Mouse (Mus musculus) heart, adult 2 months (tissue): Measurements from ENCODE around the gene Cpne1. TPM values are rescaled to one million over a fixed set of nuclear protein-coding genes. Genes with fewer than 3 reads are reported as not detected.

Experiments
- DNase-seq, 2 experiments: peaks; one replicate each; pipeline ENCODE4 v3.0.0; 2021
- H3K27ac ChIP-seq: fragments of 200-600 bp; 2 replicates; pipeline ENCODE4 v1.8.1; 2022
- H3K27me3 ChIP-seq: fragments of 200-500 bp; 2 replicates; pipeline ENCODE4 v1.6.1; 2012; ENCODE audit warnings: mild to moderate bottlenecking, low read length, inconsistent platforms, mixed read lengths; ENCODE audit not compliant: control insufficient read depth, insufficient read depth
- H3K36me3 ChIP-seq: fragments of 200-500 bp; 2 replicates; pipeline ENCODE4 v1.6.1; 2012; ENCODE audit warnings: low read length, inconsistent platforms; ENCODE audit not compliant: control insufficient read depth, insufficient read depth
- H3K4me1 ChIP-seq: fragments of 200-500 bp; 2 replicates; pipeline ENCODE4 v1.6.1; 2011; ENCODE audit warnings: low read length; ENCODE audit not compliant: control insufficient read depth, insufficient read depth
- H3K4me3 ChIP-seq: fragments of 200-600 bp; 2 replicates; pipeline ENCODE4 v1.8.1; 2022
- H3K79me2 ChIP-seq: fragments of 200-500 bp; replicated peaks from 2 replicates; pipeline ENCODE4 v1.6.1; 2012; ENCODE audit warnings: mild to moderate bottlenecking, inconsistent platforms, low read length, moderate library complexity, mixed read lengths; ENCODE audit not compliant: control insufficient read depth, insufficient read depth
- H3K9ac ChIP-seq: fragments of 200-500 bp; 2 replicates; pipeline ENCODE4 v1.6.1; 2012; ENCODE audit warnings: low read depth, mild to moderate bottlenecking, control low read depth, inconsistent platforms, low read length, mixed read lengths
- CTCF ChIP-seq: fragments of 200-600 bp; IDR thresholded peaks from 2 replicates; pipeline ENCODE4 v1.8.1; 2022; ENCODE audit warnings: antibody characterized with exemption, mild to moderate bottlenecking, moderate library complexity
- EP300 ChIP-seq: fragments of 200-500 bp; IDR thresholded peaks from 2 replicates; pipeline ENCODE4 v1.6.1; 2011; ENCODE audit warnings: low read depth, low read length, control low read depth; ENCODE audit not compliant: insufficient read depth
- POLR2A ChIP-seq: fragments of 200-500 bp; IDR thresholded peaks from 2 replicates; pipeline ENCODE4 v1.6.1; 2011; ENCODE audit warnings: mild to moderate bottlenecking, low read depth, low read length, control low read depth; ENCODE audit not compliant: insufficient read depth
- WGBS: fragments of 180-500 bp; shearing (Covaris S2); methylation state at CpG from one replicate; pipeline ENCODE4 v1.1.7; 2018; 5-methylcytosine and 5-hydroxymethylcytosine counted together
- intact Hi-C: fragments of 180-260 bp; cut with DNase I; formaldehyde crosslinking; loops from one replicate; pipeline ENCODE4 v1.15.1; 2025
- polyA plus RNA-seq: library from polyadenylated mRNA; depleted of rRNA; stranded (reverse); fragments of >200 nt; gene quantifications from 2 replicates; pipeline ENCODE4 v1.2.3, GENCODE M21; 2012; rRNA removed
- total RNA-seq, 2 experiments: library from RNA; stranded (reverse); gene quantifications; 2 replicates each; pipeline ENCODE4 v1.2.3; 2021

The Cpne1 gene
- total and polyA plus RNA-seq, 3 experiments, result 8.1 to 31.8 (median 12.2) TPM

DNA sequence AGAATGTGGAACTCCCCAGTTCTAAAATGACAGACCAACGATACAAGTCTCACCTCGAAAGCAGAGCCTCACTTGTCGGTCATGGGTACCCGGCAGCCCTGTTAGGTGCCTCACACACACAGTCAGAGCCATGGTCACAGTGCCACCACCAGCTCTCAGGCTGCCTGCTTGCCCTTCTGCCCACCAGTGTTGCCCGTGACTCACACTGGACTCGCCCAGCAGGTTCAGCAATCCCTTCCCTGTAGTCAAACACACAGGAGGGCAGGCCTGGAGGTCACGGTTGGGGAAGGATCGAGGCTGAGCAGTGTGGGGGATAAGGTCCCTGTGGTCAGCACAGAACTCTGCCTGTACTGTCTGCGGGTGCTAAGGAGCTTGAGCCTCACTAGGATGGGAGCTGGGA is 58.9 kb downstream of the Cpne1 start, which contains the start of gene Fer1l4:
Fer1l4 (minus strand) TSS at position 132 of the 400 bp plus-strand sequence.
- intact Hi-C loops, result no loop called here
- Histone ChIP-seq H3K27ac (no peak within 1 kb of the TSS), H3K4me1 (no peaks in the 10 kb centered on the region), H3K9ac (no peak within 1 kb of the TSS), H3K36me3 (no peaks in the 10 kb centered on the region), H3K79me2 (no peaks in the 10 kb centered on the region), H3K4me3 (no peak within 1 kb of the TSS), H3K27me3 (peaks cover 4% of the 10 kb centered on the region; the same call in 1 of the 2 replicates)
- TF ChIP-seq POLR2A, result no peak
- TF ChIP-seq EP300, result no peak
- no peak for TF ChIP-seq CTCF
- WGBS, result 83% methylated on average over 9 of the region's 9 CpGs
- DNase-seq, result no peak

GRCm38 (mm10) chr2:156047929-156048328 is 63.8 kb downstream of the Cpne1 start:
- DNase-seq, result no peak
- peaks cover 4% of the 10 kb centered on the region; the same call in 1 of the 2 replicates for H3K27me3 ChIP-seq
- H3K4me3 ChIP-seq, result no peak overlapping the region
- H3K79me2 ChIP-seq, result no peaks in the 10 kb centered on the region
- 18% methylated on average over 19 of the region's 19 CpGs for WGBS
- intact Hi-C loops, result no loop called here
- no peak for TF ChIP-seq CTCF
- H3K36me3 ChIP-seq, result no peaks in the 10 kb centered on the region
- no peak overlapping the region for H3K9ac ChIP-seq
- H3K4me1 ChIP-seq, result no peaks in the 10 kb centered on the region
- H3K27ac ChIP-seq, result no peak overlapping the region

DNA sequence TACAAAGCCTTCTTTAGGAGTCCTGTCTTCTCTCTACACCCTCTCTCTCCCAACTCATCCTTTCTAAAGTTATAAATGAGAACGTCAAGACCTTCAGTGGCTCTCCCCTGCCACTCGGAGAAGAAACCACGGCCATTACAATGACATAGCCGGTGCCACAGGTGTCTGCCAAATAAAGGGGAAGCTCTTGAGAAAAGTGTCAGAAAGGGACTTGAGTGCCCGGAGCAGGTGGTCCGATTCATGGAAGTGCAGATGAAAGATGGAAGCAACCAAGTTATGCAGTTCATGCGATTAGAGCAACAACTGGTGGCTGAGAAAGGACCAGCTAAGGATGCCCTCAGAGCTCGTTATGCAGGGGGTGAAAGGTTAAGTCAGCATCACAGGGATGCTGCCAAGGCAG is 68.9 kb downstream of the Cpne1 start:
- Histone ChIP-seq H3K27ac (no peak overlapping the region), H3K4me1 (no peaks in the 10 kb centered on the region), H3K79me2 (no peaks in the 10 kb centered on the region), H3K36me3 (no peaks in the 10 kb centered on the region), H3K4me3 (no peak overlapping the region), H3K27me3 (peaks cover under 1% of the 10 kb centered on the region; the same call in 1 of the 2 replicates), H3K9ac (no peak overlapping the region)
- 82% methylated on average over 8 of the region's 8 CpGs for WGBS
- intact Hi-C loops, result no loop called here
- TF ChIP-seq EP300 (no peak), CTCF (no peak), POLR2A (no peak)
- no peak for DNase-seq

GRCm38 (mm10) chr2:156039390-156039789 is 72.4 kb downstream of the Cpne1 start:
- TF ChIP-seq EP300 (no peak), CTCF (no peak), POLR2A (no peak)
- Histone ChIP-seq H3K4me1 (no peaks in the 10 kb centered on the region), H3K27ac (no peak overlapping the region), H3K36me3 (no peaks in the 10 kb centered on the region), H3K4me3 (no peak overlapping the region), H3K9ac (no peak overlapping the region), H3K27me3 (no peaks in the 10 kb centered on the region), H3K79me2 (no peaks in the 10 kb centered on the region)
- intact Hi-C loops, result no loop called here
- WGBS, result 77% methylated on average over 3 of the region's 3 CpGs
- no peak for DNase-seq

DNA sequence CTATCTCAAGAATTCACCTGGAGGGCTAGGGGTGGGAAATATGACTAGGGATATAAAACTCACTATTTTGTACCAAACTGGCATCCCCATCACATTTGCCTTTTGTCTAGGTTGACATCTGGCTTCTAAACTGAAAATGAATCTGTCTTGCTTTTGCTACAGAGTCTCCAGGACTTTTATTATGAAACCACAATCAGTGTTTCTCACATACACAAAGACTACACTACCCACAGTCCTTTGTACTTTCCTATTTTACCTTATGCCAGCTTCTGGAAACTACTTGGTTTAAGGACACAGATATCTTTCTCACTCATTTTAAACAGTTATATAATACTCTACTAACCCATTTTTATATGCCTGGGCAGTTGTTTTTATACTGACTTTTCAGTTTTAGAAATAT is 86.3 kb downstream of the Cpne1 start:
- H3K27ac ChIP-seq, result no peak overlapping the region
- no peaks in the 10 kb centered on the region for H3K36me3 ChIP-seq
- H3K4me1 ChIP-seq, result no peaks in the 10 kb centered on the region
- no peak for DNase-seq
- no peaks in the 10 kb centered on the region for H3K27me3 ChIP-seq
- no peak overlapping the region for H3K4me3 ChIP-seq
- H3K9ac ChIP-seq, result no peak overlapping the region
- intact Hi-C loops, result no loop called here
- TF ChIP-seq POLR2A (no peak), EP300 (no peak), CTCF (no peak)
- no peaks in the 10 kb centered on the region for H3K79me2 ChIP-seq

Other genes starting within 250 kb of the Cpne1 start
- 100 to 1,000 TPM; 268 to 270 TPM for gene Uqcc1, start 181.7 kb downstream of the Cpne1 start, total RNA-seq
- 144 and 246 TPM in 2 replicates for gene Uqcc1, start 181.7 kb downstream of the Cpne1 start, polyA plus RNA-seq
- gene Gm15557, start 171.2 kb downstream of the Cpne1 start, total RNA-seq, result not detected
- not detected in 2 replicates for gene Gm15557, start 171.2 kb downstream of the Cpne1 start, polyA plus RNA-seq
- not detected for gene Gdf5, start 166.6 kb downstream of the Cpne1 start, total RNA-seq
- gene Gdf5, start 166.6 kb downstream of the Cpne1 start, polyA plus RNA-seq, result 0.16 TPM in 1 of 2 replicates, not detected in the other
- gene Cep250, start 155.5 kb downstream of the Cpne1 start, total RNA-seq, result 1 to 10 TPM; 5.3 to 7.4 TPM
- gene Cep250, start 155.5 kb downstream of the Cpne1 start, polyA plus RNA-seq, result 2.8 and 5.0 TPM in 2 replicates
- under 1 TPM; 0.55 to 0.61 TPM for gene 6430550D23Rik, start 104.0 kb downstream of the Cpne1 start, total RNA-seq
- gene 6430550D23Rik, start 104.0 kb downstream of the Cpne1 start, polyA plus RNA-seq, result 0.78 and 2.2 TPM in 2 replicates
- 10 to 100 TPM; 60.1 to 67.5 TPM for gene Ergic3, start 103.9 kb downstream of the Cpne1 start, total RNA-seq
- 104 TPM in 2 replicates for gene Ergic3, start 103.9 kb downstream of the Cpne1 start, polyA plus RNA-seq
- not detected for gene Fer1l4, start 59.0 kb downstream of the Cpne1 start, total RNA-seq
- gene Fer1l4, start 59.0 kb downstream of the Cpne1 start, polyA plus RNA-seq, result 0.12 and 0.18 TPM in 2 replicates
- gene Spag4, start 46.8 kb downstream of the Cpne1 start, total RNA-seq, result 1 to 10 TPM in 1 of 2 experiments, under 1 TPM in 1; 0.99 to 1.8 TPM
- gene Spag4, start 46.8 kb downstream of the Cpne1 start, polyA plus RNA-seq, result 1.7 and 2.4 TPM in 2 replicates
- 10 to 100 TPM; 11.4 TPM for gene Rbm12, start within 50 bp of the Cpne1 start, total RNA-seq
- gene Rbm12, start within 50 bp of the Cpne1 start, polyA plus RNA-seq, result 12.0 and 13.6 TPM in 2 replicates
- 10 to 100 TPM; 11.9 to 13.5 TPM for gene Gm28036, start 15.1 kb upstream of the Cpne1 start, total RNA-seq
- 2.8 and 3.4 TPM in 2 replicates for gene Gm28036, start 15.1 kb upstream of the Cpne1 start, polyA plus RNA-seq
- 100 to 1,000 TPM; 321 to 367 TPM for gene Romo1, start 32.1 kb upstream of the Cpne1 start, total RNA-seq
- 244 and 304 TPM in 2 replicates for gene Romo1, start 32.1 kb upstream of the Cpne1 start, polyA plus RNA-seq
- gene Nfs1, start 32.2 kb upstream of the Cpne1 start, total RNA-seq, result 10 to 100 TPM; 81.4 to 96.6 TPM
- 83.7 and 116 TPM in 2 replicates for gene Nfs1, start 32.2 kb upstream of the Cpne1 start, polyA plus RNA-seq
- gene Rbm39, start 68.3 kb upstream of the Cpne1 start, total RNA-seq, result 100 to 1,000 TPM; 124 to 143 TPM
- 25.8 and 45.2 TPM in 2 replicates for gene Rbm39, start 68.3 kb upstream of the Cpne1 start, polyA plus RNA-seq
- gene Phf20, start 84.5 kb upstream of the Cpne1 start, total RNA-seq, result 10 to 100 TPM; 15.6 to 20.0 TPM
- gene Phf20, start 84.5 kb upstream of the Cpne1 start, polyA plus RNA-seq, result 7.1 and 8.9 TPM in 2 replicates
- gene Cnbd2, start 200.3 kb upstream of the Cpne1 start, total RNA-seq, result 1 to 10 TPM in 1 of 2 experiments, under 1 TPM in 1; 0.89 to 1.0 TPM
- gene Cnbd2, start 200.3 kb upstream of the Cpne1 start, polyA plus RNA-seq, result 0.92 and 0.94 TPM in 2 replicates
- 10 to 100 TPM; 78.9 to 85.9 TPM for gene Scand1, start 200.7 kb upstream of the Cpne1 start, total RNA-seq
- gene Scand1, start 200.7 kb upstream of the Cpne1 start, polyA plus RNA-seq, result 18.9 and 46.2 TPM in 2 replicates